Comparison of ENCODE assay signal across 7 mouse cellular contexts in genomic region chr11:116980313-116980712, GRCm38 (mm10).
DNase-seq lines count a peak whose midpoint lies in the region; ATAC-seq and TF ChIP-seq lines count a peak whose summit lies in the region.

No protein-coding gene starts in this region.

- peak; percentile 52 for DNase-seq in forebrain, embryonic 11.5 days (ENCODE audit: low spot score)
- peak; percentile 75 for DNase-seq in hindbrain, postnatal 0 days (ENCODE audit: low spot score)
- no peak for DNase-seq in T-cell, adult 2 months (ENCODE audit: low spot score)
- no peak for DNase-seq in gastrocnemius, postnatal 25 days

- no peak overlapping the region for H3K4me3 ChIP-seq in kidney, embryonic 14.5 days (ENCODE audit: low read length)
- no peak overlapping the region for H3K4me3 ChIP-seq in kidney, embryonic 16.5 days (ENCODE audit: low read length)
- no peak overlapping the region for H3K4me3 ChIP-seq in forebrain, embryonic 11.5 days (ENCODE audit: low read depth, low read length)
- H3K4me3 ChIP-seq in hindbrain, postnatal 0 days (ENCODE audit: low read length) = no peak overlapping the region
- no peak overlapping the region for H3K4me3 ChIP-seq in neural tube, embryonic 14.5 days (ENCODE audit: low read depth, low read length)

- no peak overlapping the region for H3K4me2 ChIP-seq in kidney, embryonic 14.5 days (replicated peaks; ENCODE audit: low read depth, low read length)
- no peak overlapping the region for H3K4me2 ChIP-seq in kidney, embryonic 16.5 days (replicated peaks; ENCODE audit: low read depth, low read length)
- no peak overlapping the region for H3K4me2 ChIP-seq in forebrain, embryonic 11.5 days (ENCODE audit: low read depth, low read length, severe bottlenecking)
- no peak overlapping the region for H3K4me2 ChIP-seq in hindbrain, postnatal 0 days (ENCODE audit: low read depth, low read length)
- no peak overlapping the region for H3K4me2 ChIP-seq in neural tube, embryonic 14.5 days (ENCODE audit: low read depth, low read length)

- no peaks in the 10 kb centered on the region for H3K36me3 ChIP-seq in kidney, embryonic 14.5 days (ENCODE audit: control insufficient read depth, insufficient read depth, low read length)
- H3K36me3 ChIP-seq in kidney, embryonic 16.5 days (ENCODE audit: insufficient read depth, low read length) = no peaks in the 10 kb centered on the region
- H3K36me3 ChIP-seq in forebrain, embryonic 11.5 days (ENCODE audit: control insufficient read depth, insufficient read depth, low read length) = no peaks in the 10 kb centered on the region
- H3K36me3 ChIP-seq in hindbrain, postnatal 0 days (ENCODE audit: insufficient read depth, low read length) = peaks cover 17% of the 10 kb centered on the region; the same call in 1 of the 2 replicates
- peaks cover 12% of the 10 kb centered on the region for H3K36me3 ChIP-seq in neural tube, embryonic 14.5 days (ENCODE audit: control insufficient read depth, insufficient read depth, low read length)

- no peaks in the 10 kb centered on the region for H3K27me3 ChIP-seq in kidney, embryonic 14.5 days (ENCODE audit: control insufficient read depth, insufficient read depth, low read length)
- H3K27me3 ChIP-seq in kidney, embryonic 16.5 days (ENCODE audit: insufficient read depth, low read length) = no peaks in the 10 kb centered on the region
- H3K27me3 ChIP-seq in forebrain, embryonic 11.5 days (ENCODE audit: control insufficient read depth, insufficient read depth, low read length) = no peaks in the 10 kb centered on the region
- no peaks in the 10 kb centered on the region for H3K27me3 ChIP-seq in hindbrain, postnatal 0 days (ENCODE audit: insufficient read depth, low read length)
- H3K27me3 ChIP-seq in neural tube, embryonic 14.5 days (ENCODE audit: control insufficient read depth, insufficient read depth, low read length) = no peaks in the 10 kb centered on the region

- H3K9me3 ChIP-seq in kidney, embryonic 14.5 days (ENCODE audit: control insufficient read depth, low read length) = no peaks in the 10 kb centered on the region
- no peaks in the 10 kb centered on the region for H3K9me3 ChIP-seq in kidney, embryonic 16.5 days (ENCODE audit: low read length)
- no peaks in the 10 kb centered on the region for H3K9me3 ChIP-seq in forebrain, embryonic 11.5 days (ENCODE audit: control insufficient read depth, low read length)
- no peaks in the 10 kb centered on the region for H3K9me3 ChIP-seq in hindbrain, postnatal 0 days (ENCODE audit: low read length)
- no peaks in the 10 kb centered on the region for H3K9me3 ChIP-seq in neural tube, embryonic 14.5 days (ENCODE audit: control insufficient read depth, low read length)

- 27% methylated on average over 5 of the region's 5 CpGs for WGBS in kidney, embryonic 14.5 days
- 20% methylated on average over 5 of the region's 5 CpGs for WGBS in kidney, embryonic 16.5 days
- WGBS in forebrain, embryonic 11.5 days = 47% methylated on average over 5 of the region's 5 CpGs
- WGBS in hindbrain, postnatal 0 days = 17% methylated on average over 5 of the region's 5 CpGs
- WGBS in neural tube, embryonic 14.5 days = 26% methylated on average over 5 of the region's 5 CpGs

- ATAC-seq in kidney, embryonic 14.5 days (ENCODE audit: low FRiP score, low TSS enrichment) = peak; percentile 51; the same call in 1 of the 2 replicates
- no peak; the same call in 1 of the 2 replicates for ATAC-seq in kidney, embryonic 16.5 days (ENCODE audit: low FRiP score, low TSS enrichment)
- ATAC-seq in forebrain, embryonic 11.5 days (replicated peaks; ENCODE audit: low FRiP score) = no peak
- ATAC-seq in hindbrain, postnatal 0 days = peak; percentile 53
- ATAC-seq in neural tube, embryonic 14.5 days (ENCODE audit: low read depth) = peak; percentile 42; the same call in 1 of the 2 replicates

- H3K9ac ChIP-seq in kidney, embryonic 14.5 days (ENCODE audit: low read depth, low read length) = no peak overlapping the region
- H3K9ac ChIP-seq in kidney, embryonic 16.5 days (replicated peaks; ENCODE audit: low read length) = no peak overlapping the region
- H3K9ac ChIP-seq in forebrain, embryonic 11.5 days (ENCODE audit: low read length) = no peak overlapping the region
- H3K9ac ChIP-seq in hindbrain, postnatal 0 days (replicated peaks; ENCODE audit: low read length) = no peak overlapping the region
- H3K9ac ChIP-seq in neural tube, embryonic 14.5 days (replicated peaks; ENCODE audit: low read depth, low read length) = no peak overlapping the region

- no peak for TF ChIP-seq CTCF in hindbrain, postnatal 0 days (IDR thresholded peaks at IDR 0.05; ENCODE audit: low read depth)

- H3K27ac ChIP-seq in kidney, embryonic 14.5 days (ENCODE audit: low read depth, low read length) = no peak overlapping the region
- no peak overlapping the region for H3K27ac ChIP-seq in kidney, embryonic 16.5 days (ENCODE audit: low read length)
- no peak overlapping the region; the same call in 1 of the 2 replicates for H3K27ac ChIP-seq in forebrain, embryonic 11.5 days (ENCODE audit: low read depth, low read length)
- H3K27ac ChIP-seq in hindbrain, postnatal 0 days = no peak overlapping the region
- H3K27ac ChIP-seq in neural tube, embryonic 14.5 days (ENCODE audit: low read depth, low read length) = peak overlapping the region; percentile 6

- peaks cover 8% of the 10 kb centered on the region; the same call in 1 of the 2 replicates for H3K4me1 ChIP-seq in kidney, embryonic 14.5 days (ENCODE audit: control insufficient read depth, insufficient read depth, low read length)
- peaks cover 10% of the 10 kb centered on the region; the same call in 1 of the 2 replicates for H3K4me1 ChIP-seq in kidney, embryonic 16.5 days (ENCODE audit: insufficient read depth, low read length)
- peaks cover 5% of the 10 kb centered on the region; the same call in 1 of the 2 replicates for H3K4me1 ChIP-seq in forebrain, embryonic 11.5 days (replicated peaks; ENCODE audit: control insufficient read depth, insufficient read depth, low read length)
- no peaks in the 10 kb centered on the region; the same call in 1 of the 2 replicates for H3K4me1 ChIP-seq in hindbrain, postnatal 0 days (ENCODE audit: insufficient read depth, low read length)
- peaks cover 6% of the 10 kb centered on the region; the same call in 1 of the 2 replicates for H3K4me1 ChIP-seq in neural tube, embryonic 14.5 days (ENCODE audit: control insufficient read depth, insufficient read depth, low read length)

Comparison
In these comparisons a context has a peak if more than half of its experiments do, and no peak if none do; other contexts are left out.
1. ATAC-seq: peak in kidney, embryonic 14.5 days (single experiment), hindbrain, postnatal 0 days (single experiment) and neural tube, embryonic 14.5 days (single experiment); none in kidney, embryonic 16.5 days (single experiment) and forebrain, embryonic 11.5 days (single experiment).
2. DNase-seq: peak in forebrain, embryonic 11.5 days (single experiment) and hindbrain, postnatal 0 days (single experiment); none in T-cell, adult 2 months (single experiment) and gastrocnemius, postnatal 25 days (single experiment).